Mouse (Mus musculus) thymus, adult 2 months (tissue): Measurements from ENCODE around the gene Mfsd4a.

Experiments
- CTCF ChIP-seq: fragments of 200-500 bp; IDR thresholded peaks from 2 replicates; pipeline ENCODE4 v1.5.1; 2012; ENCODE audit warnings: mild to moderate bottlenecking, control low read depth, low read length, moderate library complexity, borderline replicate concordance; ENCODE audit not compliant: control insufficient read depth, poor library complexity, insufficient read depth; ENCODE audit errors: extremely low read depth
- POLR2A ChIP-seq: fragments of 200-500 bp; IDR thresholded peaks from 2 replicates; pipeline ENCODE4 v1.6.1; 2012; ENCODE audit warnings: mild to moderate bottlenecking, low read length, control low read depth, moderate library complexity; ENCODE audit not compliant: control insufficient read depth, poor library complexity, insufficient read depth; ENCODE audit errors: extremely low read depth

- TF ChIP-seq POLR2A (no peak), CTCF (no peak)
These were observed 58.8 kb downstream of the Mfsd4a start for GRCm38 (mm10) chr1:132008881-132009644.
